Mouse (Mus musculus) layer of hippocampus, adult 9-10 months (tissue): Measurements from ENCODE around the gene Dnajc6.
A peak's percentile ranks its signal among the peaks of the same experiment; 100 is the strongest.

Experiments
- DNase-seq: peaks from one replicate; pipeline ENCODE4 v3.0.0; 2022; ENCODE audit warnings: low spot score

The Dnajc6 gene

DNA sequence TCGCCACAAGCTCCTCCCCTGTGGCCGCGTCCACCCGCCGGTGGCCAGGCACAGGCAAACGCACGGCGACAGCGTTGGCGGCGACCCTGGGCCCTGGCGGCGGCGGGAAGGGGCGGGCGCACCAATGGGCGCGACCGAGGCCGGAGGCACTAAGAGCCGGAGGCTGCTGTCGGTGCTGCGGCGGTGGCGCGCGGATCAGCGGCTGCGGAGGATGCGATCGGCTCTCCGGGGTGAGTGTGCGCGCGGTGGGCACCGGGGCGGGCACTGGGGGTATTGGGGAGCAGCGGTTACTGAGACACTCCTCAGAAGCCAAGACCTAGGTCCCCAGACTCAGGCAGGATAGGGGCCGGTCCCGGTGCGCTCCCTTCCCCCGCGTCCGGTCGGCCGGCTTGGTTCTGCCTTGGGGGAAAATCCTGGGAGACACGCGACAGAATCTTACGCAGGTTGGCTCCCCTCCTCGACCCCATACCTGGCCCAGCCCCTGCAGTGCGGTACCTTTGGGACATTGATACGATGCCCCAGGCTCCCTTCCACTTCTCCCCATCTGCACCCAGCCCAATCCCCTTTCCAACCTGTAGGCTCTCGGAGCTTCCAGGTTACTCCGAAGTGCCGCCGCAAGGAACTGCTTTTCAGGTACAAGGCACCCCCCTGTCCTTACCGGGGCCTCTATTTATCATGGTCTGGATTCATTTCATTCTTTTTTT lies at the start of gene Dnajc6:
Gene Dnajc6, plus strand, starts transcription at position 115 of the 704 bp plus-strand sequence.
- no peak for DNase-seq

DNA sequence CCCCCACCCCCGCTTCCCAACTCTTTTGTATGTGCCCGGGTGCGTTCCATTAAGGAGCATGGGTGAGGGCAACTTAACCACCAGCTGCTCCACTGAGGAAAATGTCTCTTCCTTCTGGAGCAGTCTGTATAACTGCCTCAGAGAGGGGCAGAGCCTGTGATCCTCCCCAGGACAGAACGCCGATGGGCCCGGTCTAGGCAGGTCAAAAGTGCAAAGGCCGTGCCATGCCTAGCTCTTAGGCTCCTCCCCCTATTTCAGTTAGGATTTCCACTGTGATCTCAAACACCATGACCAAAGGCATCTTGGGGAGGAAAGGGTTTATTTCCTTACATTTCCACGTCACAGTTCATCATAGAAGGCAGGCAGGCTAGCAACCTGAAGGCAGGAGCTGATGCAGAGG lies 47.7 kb upstream of the Dnajc6 start:
- no peak for DNase-seq

- no peak for DNase-seq
Observed at GRCm38 (mm10) chr4:101449344-101449743, 47.1 kb upstream of the Dnajc6 start.

- DNase-seq, result peak; percentile 70
Observed at GRCm38 (mm10) chr4:101450150-101450780, 46.2 kb upstream of the Dnajc6 start.

GRCm38 (mm10) chr4:101451089-101451488 lies 45.4 kb upstream of the Dnajc6 start:
- no peak for DNase-seq

DNA sequence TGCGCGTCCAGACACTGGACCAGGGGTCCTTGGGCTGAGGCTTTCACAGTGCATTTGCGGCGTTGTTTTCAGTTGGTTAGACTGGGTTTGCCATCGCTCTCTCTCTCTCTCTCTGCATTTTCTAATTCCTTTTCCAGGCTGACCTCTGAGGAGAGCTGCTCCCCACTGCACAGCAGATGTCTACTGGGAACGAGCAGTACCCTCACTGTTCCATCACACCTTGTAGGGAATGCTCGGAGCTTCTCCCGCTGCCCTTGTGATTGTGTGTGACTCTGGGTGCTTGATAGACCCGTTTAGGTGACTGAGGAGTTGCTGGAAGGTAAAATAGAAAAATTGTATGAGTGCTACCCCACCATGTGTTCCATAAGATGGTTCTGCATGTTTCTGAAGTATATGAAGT lies 43.6 kb upstream of the Dnajc6 start:
- DNase-seq, result no peak

DNA sequence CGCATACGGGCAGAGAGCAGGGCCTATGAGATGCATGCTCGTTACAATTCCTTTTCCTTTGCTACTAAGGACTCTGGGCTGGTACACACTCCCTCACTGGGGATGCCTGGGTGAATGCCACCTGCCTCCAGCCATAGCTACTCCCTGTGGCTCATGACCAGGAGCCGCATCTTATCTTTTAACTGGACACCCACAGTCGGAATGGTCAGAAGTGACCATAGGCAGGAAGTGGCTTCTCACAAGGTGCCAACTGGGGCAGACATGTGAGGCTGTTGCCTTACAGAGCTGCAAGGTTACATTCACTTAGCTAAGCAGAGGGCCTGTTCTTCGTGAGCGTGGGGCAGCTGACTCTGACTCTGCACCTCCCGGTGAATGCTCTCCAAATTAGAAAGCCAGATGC lies 39.3 kb upstream of the Dnajc6 start:
- no peak for DNase-seq

DNA sequence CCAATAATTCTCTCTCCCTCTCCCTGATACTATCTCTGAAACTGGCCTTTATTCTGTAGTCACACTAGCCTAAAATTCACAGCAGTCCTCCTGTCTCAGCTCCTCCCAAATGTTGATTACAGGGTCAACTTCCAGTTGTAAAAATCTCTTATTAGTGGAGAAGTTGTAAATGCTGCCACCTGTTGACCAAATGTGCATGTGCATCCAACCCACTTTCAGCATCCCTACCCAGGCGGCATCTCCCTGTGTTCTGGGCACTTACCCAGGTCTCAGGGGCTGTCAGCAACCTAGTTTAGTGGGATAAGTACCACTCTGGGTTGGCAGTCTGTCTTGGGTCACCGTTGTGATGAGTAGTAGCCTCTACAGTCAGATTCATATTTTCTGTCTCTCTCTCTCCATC lies 38.1 kb upstream of the Dnajc6 start:
- peak; percentile 67 for DNase-seq

GRCm38 (mm10) chr4:101459358-101459757 lies 37.1 kb upstream of the Dnajc6 start:
- DNase-seq, result no peak

GRCm38 (mm10) chr4:101460114-101460513 lies 36.3 kb upstream of the Dnajc6 start:
- no peak for DNase-seq

GRCm38 (mm10) chr4:101462065-101462464 lies 34.4 kb upstream of the Dnajc6 start:
- DNase-seq, result no peak

- no peak for DNase-seq
Observed at GRCm38 (mm10) chr4:101466264-101466663, 30.2 kb upstream of the Dnajc6 start.

DNA sequence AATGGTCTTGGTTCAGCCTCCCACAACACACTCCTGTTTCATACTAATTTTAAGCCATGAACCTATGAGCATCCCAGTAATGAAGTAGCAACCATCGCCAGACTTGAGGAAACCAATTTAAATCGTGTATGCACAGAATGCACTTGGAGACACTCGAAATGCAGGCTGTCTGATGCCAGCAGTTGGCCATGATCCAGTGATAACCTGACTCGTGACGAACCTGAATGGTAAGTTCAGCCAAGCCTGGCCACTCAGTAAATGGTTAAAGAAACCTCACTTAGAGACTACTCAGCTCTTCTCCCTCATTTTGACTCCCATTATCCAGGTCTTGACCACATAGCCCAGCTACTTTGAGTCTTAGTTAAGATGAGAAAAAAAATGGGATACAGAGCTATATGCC lies 27.2 kb upstream of the Dnajc6 start:
- DNase-seq, result no peak

- peak; percentile 18 for DNase-seq
Observed at GRCm38 (mm10) chr4:101470543-101470942, 25.9 kb upstream of the Dnajc6 start.

DNA sequence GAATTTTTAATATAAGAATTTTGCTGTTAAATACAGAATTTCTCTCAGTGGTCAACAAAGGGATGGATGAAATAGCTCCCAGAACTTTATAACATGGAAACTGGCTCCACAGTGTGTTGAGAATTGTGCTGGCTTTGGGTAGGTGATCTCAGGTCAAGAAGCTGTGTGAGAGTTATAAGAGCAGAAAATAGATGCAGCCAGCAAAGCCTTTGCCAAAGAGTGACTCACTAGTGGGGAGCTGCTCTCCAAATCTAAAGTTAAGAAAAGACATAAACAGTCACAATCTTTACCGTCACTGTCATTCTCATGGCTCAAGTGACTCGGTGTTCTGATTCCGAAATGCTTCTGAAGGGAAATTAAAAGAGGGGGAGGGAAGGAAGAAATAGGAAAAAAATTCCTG lies 23.7 kb upstream of the Dnajc6 start:
- no peak for DNase-seq

- no peak for DNase-seq
Observed at GRCm38 (mm10) chr4:101490320-101490917, 6.0 kb upstream of the Dnajc6 start.

GRCm38 (mm10) chr4:101491704-101492103 lies 4.7 kb upstream of the Dnajc6 start:
- DNase-seq, result no peak

- DNase-seq, result no peak
Observed at GRCm38 (mm10) chr4:101493611-101494197, 2.7 kb upstream of the Dnajc6 start.

- no peak for DNase-seq
Observed at GRCm38 (mm10) chr4:101496188-101496533, 287 bp upstream of the Dnajc6 start.

GRCm38 (mm10) chr4:101497336-101497735 lies 888 bp downstream of the Dnajc6 start:
- DNase-seq, result no peak

DNA sequence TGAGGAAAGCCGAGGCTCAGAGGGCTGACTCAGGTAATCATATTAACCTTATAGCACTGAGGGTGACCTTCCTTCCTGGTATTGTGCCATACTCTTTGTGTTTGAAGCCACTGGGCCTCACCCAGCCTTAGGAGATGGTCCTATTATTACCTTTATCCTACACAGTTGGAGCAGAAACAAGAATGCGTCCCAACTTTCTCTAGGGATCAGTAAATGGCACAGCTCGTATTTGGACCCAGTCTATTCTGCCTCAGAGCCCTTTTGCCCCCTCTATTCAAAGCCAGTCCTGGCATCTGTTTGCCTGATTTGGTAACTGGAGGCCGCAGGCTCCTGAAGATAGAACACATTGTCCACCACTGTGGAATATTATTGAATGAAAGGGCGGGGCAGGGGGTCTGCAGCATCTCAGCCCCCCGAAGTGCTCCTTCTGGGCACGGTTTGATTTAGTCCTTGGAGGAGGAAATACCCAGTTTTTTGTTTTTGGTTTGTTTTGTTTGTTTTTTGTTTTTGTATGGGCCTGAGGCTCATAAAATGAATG lies 8.1 kb downstream of the Dnajc6 start:
- DNase-seq, result no peak

DNA sequence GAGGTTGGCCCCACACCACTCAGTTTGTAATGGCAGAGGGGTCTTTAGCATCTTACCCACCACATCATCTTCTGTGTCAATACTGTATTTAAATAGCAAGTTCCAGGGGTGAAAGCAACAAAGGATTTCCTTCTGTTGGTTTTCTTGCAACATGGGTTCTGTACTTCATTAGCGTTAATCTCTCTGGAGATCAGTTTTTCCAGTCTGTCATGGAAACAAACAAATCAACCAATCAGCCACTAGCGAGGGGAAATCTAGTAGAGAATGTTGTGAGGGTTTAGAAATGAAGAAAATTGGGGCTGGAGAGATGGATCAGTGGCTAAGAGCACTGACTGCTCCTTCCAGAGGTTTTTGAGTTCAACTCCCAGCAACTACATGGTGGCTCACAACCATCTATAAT lies 9.5 kb downstream of the Dnajc6 start:
- no peak for DNase-seq

- DNase-seq, result no peak
Observed at GRCm38 (mm10) chr4:101506372-101506771, 9.9 kb downstream of the Dnajc6 start.
